Mouse (Mus musculus) liver, embryonic 14.5 days (tissue): ENCODE data around the gene Rgs10.

Experiments used
- CTCF ChIP-seq: IDR thresholded peaks from 2 replicates; pipeline ENCODE4 v1.5.1; 2016; ENCODE audit warnings: antibody characterized with exemption, low read depth, control low read depth
- EP300 ChIP-seq: IDR thresholded peaks from 2 replicates; pipeline ENCODE4 v1.6.1; 2016; ENCODE audit warnings: antibody characterized with exemption, low read depth

GRCm38 (mm10) chr7:128460131-128460864, 41.7 kb upstream of the Rgs10 start:
- TF ChIP-seq CTCF (no peak), EP300 (0 out of 2 replicates have a peak, but pooled peaks have one; percentile 2)
